Mouse (Mus musculus): ENCODE measurements around the gene Rftn1. TPM values are rescaled to one million over a fixed set of nuclear protein-coding genes. Genes with fewer than 3 reads are reported as not detected.

The Rftn1 gene
- polyA plus RNA-seq, 1 experiment from 2014 or later: 14.8 TPM

GRCm38 (mm10) chr17:50067774-50068680, 122.4 kb downstream of the Rftn1 start:
- Histone ChIP-seq H3K4me3 (ENCODE audit: low read depth, low read length) (no peak overlapping the region), H3K4me1 (ENCODE audit: control insufficient read depth, insufficient read depth, low read length) (peaks cover 2% of the 10 kb centered on the region; the same call in 1 of the 2 replicates), H3K27me3 (replicated peaks; ENCODE audit: control insufficient read depth, insufficient read depth, low read length) (no peaks in the 10 kb centered on the region), H3K9me3 (replicated peaks; ENCODE audit: control insufficient read depth, low read length) (no peaks in the 10 kb centered on the region), H3K4me2 (ENCODE audit: low read length) (no peak overlapping the region), H3K9ac (ENCODE audit: low read length) (no peak overlapping the region), H3K36me3 (ENCODE audit: control insufficient read depth, insufficient read depth, low read length) (no peaks in the 10 kb centered on the region), H3K27ac (ENCODE audit: low read depth, low read length) (no peak overlapping the region)
- 84% methylated on average over 5 of the region's 5 CpGs for WGBS
- ATAC-seq (no peak), DNase-seq (ENCODE audit: low spot score) (no peak)

DNA sequence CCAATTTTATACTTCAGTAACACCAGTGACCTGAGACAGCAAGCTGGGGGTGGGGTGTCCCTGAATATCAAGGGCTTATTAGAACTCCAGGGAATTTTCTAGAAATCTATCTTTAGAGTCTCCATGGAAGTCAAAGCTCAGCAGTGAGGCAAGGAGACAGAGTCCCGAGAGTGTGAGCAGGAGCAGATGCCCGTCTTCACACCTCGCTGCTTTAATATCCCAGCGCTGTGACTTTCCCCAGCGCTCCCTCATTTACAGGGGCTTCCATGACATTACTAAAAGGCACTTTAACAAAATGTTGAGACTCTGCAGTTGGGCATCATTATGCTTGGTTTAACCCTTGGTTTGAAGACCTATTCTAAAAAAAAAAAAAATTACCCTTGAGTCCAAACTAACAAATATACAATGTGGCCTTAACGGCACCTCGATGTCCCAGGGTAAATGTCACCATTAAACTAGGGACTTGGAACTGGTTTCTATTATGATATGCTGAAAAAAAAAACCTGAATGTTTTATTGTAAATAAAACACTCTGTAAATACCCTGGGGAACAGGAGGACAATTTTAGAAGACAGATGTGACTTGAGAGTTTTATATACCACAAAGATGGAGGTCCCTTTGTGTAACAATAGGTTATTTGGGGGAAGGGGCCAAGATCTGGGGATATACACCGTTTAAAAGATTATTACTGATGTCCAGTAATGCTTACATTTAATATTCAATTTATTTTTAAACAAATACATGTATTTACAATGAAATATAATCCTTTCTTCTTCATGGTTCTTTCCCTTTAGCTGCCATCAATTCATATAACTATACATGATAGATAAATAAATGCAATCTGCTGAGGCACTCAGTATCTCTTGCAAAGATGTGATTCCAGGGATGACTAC, 123.4 kb downstream of the Rftn1 start:
- Histone ChIP-seq H3K4me3 (ENCODE audit: low read depth, low read length) (no peak overlapping the region), H3K4me2 (ENCODE audit: low read length) (no peak overlapping the region), H3K9me3 (replicated peaks; ENCODE audit: control insufficient read depth, low read length) (no peaks in the 10 kb centered on the region), H3K27ac (ENCODE audit: low read depth, low read length) (no peak overlapping the region), H3K27me3 (replicated peaks; ENCODE audit: control insufficient read depth, insufficient read depth, low read length) (no peaks in the 10 kb centered on the region), H3K36me3 (ENCODE audit: control insufficient read depth, insufficient read depth, low read length) (no peaks in the 10 kb centered on the region), H3K4me1 (ENCODE audit: control insufficient read depth, insufficient read depth, low read length) (peaks cover 2% of the 10 kb centered on the region; the same call in 1 of the 2 replicates), H3K9ac (ENCODE audit: low read length) (no peak overlapping the region)
- 66% methylated on average over 8 of the region's 8 CpGs for WGBS
- DNase-seq (ENCODE audit: low spot score) (peak; percentile 52), ATAC-seq (no peak)

DNA sequence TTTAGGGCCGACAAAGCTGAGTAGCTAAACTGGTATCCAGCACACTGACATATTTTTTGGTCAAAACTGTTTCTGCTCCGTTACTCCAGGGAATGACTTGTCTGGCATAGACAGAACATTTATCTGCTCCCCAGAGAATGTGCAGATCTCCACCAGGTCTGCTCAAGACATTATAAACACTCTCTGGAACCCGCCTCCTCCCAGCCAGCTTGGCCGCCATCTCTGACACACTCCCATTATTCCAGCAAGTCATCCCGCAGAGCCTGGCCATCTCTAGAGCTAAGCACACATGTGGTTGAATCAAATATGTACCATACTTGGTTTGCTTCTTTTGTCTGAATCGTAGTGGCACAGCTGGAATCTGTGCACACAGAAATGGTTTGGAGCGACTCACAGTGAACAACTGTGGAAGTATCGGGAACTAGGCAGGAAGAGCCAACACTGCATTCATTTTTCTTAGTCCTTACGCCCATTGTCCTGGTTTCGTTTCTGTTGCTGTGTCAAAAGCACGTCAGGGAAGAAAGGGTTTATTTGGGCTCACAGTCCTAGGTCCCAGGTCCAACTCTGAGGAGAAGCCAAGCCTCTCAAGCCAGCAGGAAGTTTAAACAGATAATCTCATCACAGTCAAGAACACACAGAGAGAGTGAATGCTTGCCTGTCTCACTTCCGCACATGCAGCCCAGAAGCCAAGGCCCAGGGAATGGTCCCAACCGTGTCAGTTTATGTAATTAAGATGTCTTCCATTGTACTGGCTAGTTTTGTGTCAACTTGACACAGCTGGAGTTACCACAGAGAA, 126.4 kb downstream of the Rftn1 start:
- no peak for DNase-seq (ENCODE audit: low spot score)
- Histone ChIP-seq H3K27me3 (replicated peaks; ENCODE audit: control insufficient read depth, insufficient read depth, low read length) (no peaks in the 10 kb centered on the region), H3K4me2 (ENCODE audit: low read length) (no peak overlapping the region), H3K4me1 (ENCODE audit: control insufficient read depth, insufficient read depth, low read length) (no peaks in the 10 kb centered on the region; the same call in 1 of the 2 replicates), H3K9me3 (replicated peaks; ENCODE audit: control insufficient read depth, low read length) (no peaks in the 10 kb centered on the region), H3K36me3 (ENCODE audit: control insufficient read depth, insufficient read depth, low read length) (no peaks in the 10 kb centered on the region), H3K4me3 (ENCODE audit: low read depth, low read length) (no peak overlapping the region), H3K27ac (ENCODE audit: low read depth, low read length) (no peak overlapping the region), H3K9ac (ENCODE audit: low read length) (no peak overlapping the region)
- 80% methylated on average over 13 of the region's 13 CpGs for WGBS
- no peak for ATAC-seq

DNA sequence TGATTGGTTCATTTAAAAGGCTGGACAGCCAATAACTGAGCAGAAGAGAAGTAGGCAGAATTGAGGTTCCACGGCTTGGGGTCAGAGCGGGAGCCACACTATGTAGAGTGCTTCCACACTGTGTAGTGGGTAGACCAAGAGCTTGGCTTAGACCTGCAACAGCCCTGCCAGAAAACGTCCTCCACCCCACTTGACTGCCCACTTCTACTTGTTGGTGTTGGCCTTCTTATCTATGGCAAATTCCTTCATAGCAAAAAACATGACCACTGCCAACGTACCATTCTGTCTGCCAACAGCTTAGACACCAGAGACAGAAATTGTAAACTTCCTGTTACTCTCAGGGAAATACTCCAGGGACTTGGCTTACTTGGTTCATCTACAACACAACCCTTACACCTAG, 127.8 kb downstream of the Rftn1 start:
- Histone ChIP-seq H3K27ac (ENCODE audit: low read depth, low read length) (no peak overlapping the region), H3K4me3 (ENCODE audit: low read depth, low read length) (no peak overlapping the region), H3K4me1 (ENCODE audit: control insufficient read depth, insufficient read depth, low read length) (no peaks in the 10 kb centered on the region; the same call in 1 of the 2 replicates), H3K27me3 (replicated peaks; ENCODE audit: control insufficient read depth, insufficient read depth, low read length) (no peaks in the 10 kb centered on the region), H3K9ac (ENCODE audit: low read length) (no peak overlapping the region), H3K4me2 (ENCODE audit: low read length) (no peak overlapping the region), H3K9me3 (replicated peaks; ENCODE audit: control insufficient read depth, low read length) (no peaks in the 10 kb centered on the region), H3K36me3 (ENCODE audit: control insufficient read depth, insufficient read depth, low read length) (no peaks in the 10 kb centered on the region)
- ATAC-seq (no peak), DNase-seq (ENCODE audit: low spot score) (no peak)
- 91% methylated on average over 4 of the region's 4 CpGs for WGBS

- ATAC-seq: no peak
Measured at GRCm38 (mm10) chr17:50061446-50061845, 129.0 kb downstream of the Rftn1 start.

GRCm38 (mm10) chr17:50060220-50060619, 130.3 kb downstream of the Rftn1 start:
- Histone ChIP-seq H3K9me3 (replicated peaks; ENCODE audit: control insufficient read depth, low read length) (no peaks in the 10 kb centered on the region), H3K36me3 (ENCODE audit: control insufficient read depth, insufficient read depth, low read length) (no peaks in the 10 kb centered on the region), H3K27me3 (replicated peaks; ENCODE audit: control insufficient read depth, insufficient read depth, low read length) (no peaks in the 10 kb centered on the region), H3K27ac (ENCODE audit: low read depth, low read length) (no peak overlapping the region), H3K4me1 (ENCODE audit: control insufficient read depth, insufficient read depth, low read length) (peaks cover 3% of the 10 kb centered on the region), H3K4me2 (ENCODE audit: low read length) (no peak overlapping the region), H3K9ac (ENCODE audit: low read length) (no peak overlapping the region), H3K4me3 (ENCODE audit: low read depth, low read length) (no peak overlapping the region)
- no peak for DNase-seq (ENCODE audit: low spot score)
- ATAC-seq: no peak
- 85% methylated on average over 2 of the region's 2 CpGs for WGBS

More at GRCm38 (mm10) chr17:50061446-50061845, 129.0 kb downstream of the Rftn1 start:
- no peak overlapping the region for H3K4me2 ChIP-seq (ENCODE audit: low read length)
- H3K4me3 ChIP-seq (ENCODE audit: low read depth, low read length): no peak overlapping the region
- no peak overlapping the region for H3K9ac ChIP-seq (ENCODE audit: low read length)
- no peaks in the 10 kb centered on the region for H3K36me3 ChIP-seq (ENCODE audit: control insufficient read depth, insufficient read depth, low read length)
- H3K27me3 ChIP-seq (replicated peaks; ENCODE audit: control insufficient read depth, insufficient read depth, low read length): no peaks in the 10 kb centered on the region
- WGBS: 94% methylated on average over 4 of the region's 4 CpGs
- DNase-seq (ENCODE audit: low spot score): no peak
- no peaks in the 10 kb centered on the region for H3K4me1 ChIP-seq (ENCODE audit: control insufficient read depth, insufficient read depth, low read length)
- no peak overlapping the region for H3K27ac ChIP-seq (ENCODE audit: low read depth, low read length)
- no peaks in the 10 kb centered on the region for H3K9me3 ChIP-seq (replicated peaks; ENCODE audit: control insufficient read depth, low read length)

- DNase-seq (ENCODE audit: low spot score): no peak
- Histone ChIP-seq H3K4me3 (ENCODE audit: low read depth, low read length) (no peak overlapping the region), H3K27me3 (replicated peaks; ENCODE audit: control insufficient read depth, insufficient read depth, low read length) (no peaks in the 10 kb centered on the region), H3K9ac (ENCODE audit: low read length) (no peak overlapping the region), H3K36me3 (ENCODE audit: control insufficient read depth, insufficient read depth, low read length) (no peaks in the 10 kb centered on the region), H3K4me2 (ENCODE audit: low read length) (no peak overlapping the region), H3K9me3 (replicated peaks; ENCODE audit: control insufficient read depth, low read length) (no peaks in the 10 kb centered on the region), H3K4me1 (ENCODE audit: control insufficient read depth, insufficient read depth, low read length) (peaks cover 10% of the 10 kb centered on the region), H3K27ac (ENCODE audit: low read depth, low read length) (no peak overlapping the region)
- no peak for ATAC-seq
- 93% methylated on average over 5 of the region's 5 CpGs for WGBS
Measured at GRCm38 (mm10) chr17:50059417-50059816, 131.1 kb downstream of the Rftn1 start.

- Histone ChIP-seq H3K27me3 (replicated peaks; ENCODE audit: control insufficient read depth, insufficient read depth, low read length) (no peaks in the 10 kb centered on the region), H3K4me2 (ENCODE audit: low read length) (no peak overlapping the region), H3K9me3 (replicated peaks; ENCODE audit: control insufficient read depth, low read length) (no peaks in the 10 kb centered on the region), H3K27ac (ENCODE audit: low read depth, low read length) (peak overlapping the region; percentile 63), H3K4me1 (ENCODE audit: control insufficient read depth, insufficient read depth, low read length) (peaks cover 10% of the 10 kb centered on the region), H3K4me3 (ENCODE audit: low read depth, low read length) (no peak overlapping the region), H3K9ac (ENCODE audit: low read length) (no peak overlapping the region; the same call in 1 of the 2 replicates), H3K36me3 (ENCODE audit: control insufficient read depth, insufficient read depth, low read length) (no peaks in the 10 kb centered on the region)
- peak; percentile 45 for ATAC-seq
- peak; percentile 49 for DNase-seq (ENCODE audit: low spot score)
- 33% methylated on average over 16 of the region's 16 CpGs for WGBS
Measured at GRCm38 (mm10) chr17:50055154-50055756, 135.2 kb downstream of the Rftn1 start.

Measured in forebrain, embryonic 14.5 days (tissue).